Mouse (Mus musculus): Measurements from ENCODE around the gene Csnk2a1. TPM values are rescaled to one million over a fixed set of nuclear protein-coding genes. Genes with fewer than 3 reads are reported as not detected.
A peak's percentile ranks its signal among the peaks of the same experiment; 100 is the strongest.

Gene Csnk2a1
- polyA plus RNA-seq, 1 experiment from 2014 or later: 44.0 TPM

DNA sequence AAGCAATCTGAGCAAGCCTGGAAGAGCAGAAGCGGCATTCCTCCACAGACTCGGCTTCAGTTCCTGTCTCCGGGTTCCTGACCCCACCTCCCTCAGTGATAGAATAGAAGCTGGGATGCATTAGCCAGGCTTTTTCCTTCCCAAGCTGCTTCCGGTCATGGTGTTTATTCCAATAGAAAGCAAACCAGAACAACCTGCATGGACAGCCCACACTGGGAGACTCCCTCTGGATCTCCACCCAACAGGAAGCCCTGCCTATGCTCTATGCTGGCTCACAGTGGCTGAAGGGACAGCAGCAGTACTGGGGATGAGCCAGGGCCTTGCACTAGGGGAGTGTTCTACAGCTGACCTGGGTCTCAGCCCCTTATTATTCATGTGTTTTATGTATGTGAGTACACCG lies 101.3 kb downstream of the Csnk2a1 start:
- H3K9ac ChIP-seq: no peak overlapping the region
- no peaks in the 10 kb centered on the region for H3K9me3 ChIP-seq (replicated peaks)
- H3K36me3 ChIP-seq: peaks cover 78% of the 10 kb centered on the region
- H3K27ac ChIP-seq: no peak overlapping the region
- H3K4me2 ChIP-seq: no peak overlapping the region
- H3K27me3 ChIP-seq (replicated peaks): no peaks in the 10 kb centered on the region
- H3K4me1 ChIP-seq: peaks cover 42% of the 10 kb centered on the region
- H3K4me3 ChIP-seq: no peak overlapping the region
- ATAC-seq: no peak
- WGBS (ENCODE audit: insufficient replicate concordance): 78% methylated on average over 5 of the region's 5 CpGs

DNA sequence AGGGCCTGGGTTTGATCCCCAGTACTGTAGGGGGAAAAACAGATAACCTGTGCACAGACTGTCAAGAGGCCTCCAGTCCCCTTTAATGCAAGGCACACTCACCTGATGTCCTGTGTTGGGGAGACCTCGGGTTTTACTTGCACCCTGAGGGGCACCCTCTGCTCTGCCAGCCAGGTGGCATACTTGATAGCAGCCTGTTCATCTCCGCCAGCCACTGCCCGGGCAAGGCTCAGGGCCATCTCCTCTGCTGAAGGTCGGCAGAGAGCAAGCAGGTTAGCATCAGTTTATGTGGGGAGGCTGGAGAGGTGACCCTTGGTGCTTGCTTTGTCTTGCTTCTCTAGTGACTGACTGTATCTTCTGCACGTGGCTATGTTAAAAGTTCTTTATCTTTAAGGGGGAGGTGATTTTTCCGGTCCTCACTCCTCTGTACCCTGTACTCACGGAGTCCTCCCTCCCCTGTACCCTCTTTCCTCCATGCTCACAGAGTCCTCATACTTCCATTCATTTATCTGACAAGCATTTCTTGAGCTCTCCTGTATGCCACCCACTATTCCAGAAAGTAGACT lies 104.3 kb downstream of the Csnk2a1 start:
- WGBS (ENCODE audit: insufficient replicate concordance): 20% methylated on average over 7 of the region's 7 CpGs
- peak; percentile 8; the same call in 1 of the 2 replicates for ATAC-seq
- no peaks in the 10 kb centered on the region for H3K9me3 ChIP-seq (replicated peaks)
- peaks cover 65% of the 10 kb centered on the region for H3K4me1 ChIP-seq
- H3K27me3 ChIP-seq (replicated peaks): peaks cover 4% of the 10 kb centered on the region; the same call in 1 of the 2 replicates
- H3K36me3 ChIP-seq: peaks cover 48% of the 10 kb centered on the region
- peak overlapping the region; percentile 88 for H3K4me3 ChIP-seq
- H3K9ac ChIP-seq: peak overlapping the region; percentile 88
- peak overlapping the region; percentile 92 for H3K27ac ChIP-seq
- peak overlapping the region; percentile 81 for H3K4me2 ChIP-seq

Other genes with a start within 250 kb of the Csnk2a1 start
- gene Fam110a, start 246.6 kb upstream of the Csnk2a1 start, polyA plus RNA-seq (2016; fragmentation: Nextera tagmentation; extraction: Ambion mirVana): 11.1 and 11.8 TPM in 2 replicates
- gene Slc52a3, start 230.3 kb upstream of the Csnk2a1 start, polyA plus RNA-seq (2016; fragmentation: Nextera tagmentation; extraction: Ambion mirVana): 1.3 and 1.9 TPM in 2 replicates
- not detected in 2 replicates for gene Scrt2, start 145.3 kb upstream of the Csnk2a1 start, polyA plus RNA-seq (2016; fragmentation: Nextera tagmentation; extraction: Ambion mirVana)
- gene Srxn1, start 121.3 kb upstream of the Csnk2a1 start, polyA plus RNA-seq (2016; fragmentation: Nextera tagmentation; extraction: Ambion mirVana): 23.1 and 27.2 TPM in 2 replicates
- gene Tcf15, start 83.3 kb upstream of the Csnk2a1 start, polyA plus RNA-seq (2016; fragmentation: Nextera tagmentation; extraction: Ambion mirVana): 0.42 and 0.94 TPM in 2 replicates
- gene Tbc1d20, start 67.0 kb downstream of the Csnk2a1 start, polyA plus RNA-seq (2016; fragmentation: Nextera tagmentation; extraction: Ambion mirVana): 17.9 and 18.4 TPM in 2 replicates
- 67.4 and 69.6 TPM in 2 replicates for gene Rbck1, start 105.8 kb downstream of the Csnk2a1 start, polyA plus RNA-seq (2016; fragmentation: Nextera tagmentation; extraction: Ambion mirVana)
- gene Trib3, start 117.2 kb downstream of the Csnk2a1 start, polyA plus RNA-seq (2016; fragmentation: Nextera tagmentation; extraction: Ambion mirVana): 6.1 and 7.2 TPM in 2 replicates
- 0.08 TPM in 1 of 2 replicates, not detected in the other for gene Nrsn2, start 149.8 kb downstream of the Csnk2a1 start, polyA plus RNA-seq (2016; fragmentation: Nextera tagmentation; extraction: Ambion mirVana)
- gene Sox12, start 171.2 kb downstream of the Csnk2a1 start, polyA plus RNA-seq (2016; fragmentation: Nextera tagmentation; extraction: Ambion mirVana): 3.5 and 3.7 TPM in 2 replicates
- 29.4 and 29.7 TPM in 2 replicates for gene Zcchc3, start 188.2 kb downstream of the Csnk2a1 start, polyA plus RNA-seq (2016; fragmentation: Nextera tagmentation; extraction: Ambion mirVana)
- gene 6820408C15Rik, start 188.7 kb downstream of the Csnk2a1 start, polyA plus RNA-seq (2016; fragmentation: Nextera tagmentation; extraction: Ambion mirVana): 0.27 and 0.35 TPM in 2 replicates
- gene Defb23, start 237.8 kb downstream of the Csnk2a1 start, polyA plus RNA-seq (2016; fragmentation: Nextera tagmentation; extraction: Ambion mirVana): not detected in 2 replicates